In the genomic region with DNA sequence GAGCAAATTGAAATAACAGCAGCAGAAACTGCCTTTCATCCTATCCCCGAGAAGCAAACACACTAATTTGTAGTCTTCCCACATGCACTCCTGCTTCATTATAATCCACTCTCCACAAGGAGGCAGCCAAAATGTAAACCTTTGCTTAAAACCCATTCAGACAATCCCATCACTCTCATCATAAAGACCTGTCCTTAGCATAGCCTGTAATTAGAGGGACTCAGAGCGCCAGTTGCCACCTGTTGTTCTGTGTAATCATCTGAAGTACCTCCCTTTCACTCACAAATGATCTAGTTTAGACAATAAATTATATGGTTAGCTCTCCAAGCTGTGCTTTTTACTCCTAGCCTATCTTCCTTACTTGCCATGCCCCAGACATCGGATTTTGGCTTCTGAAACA, we compare ENCODE assay signal across 21 mouse cellular contexts.
DNase-seq lines count a peak whose midpoint lies in the region; ATAC-seq and TF ChIP-seq lines count a peak whose summit lies in the region.
"Had no signal": no experiment of that assay in that cellular context is flagged by ENCODE, and none has a peak within 500 bp of the region (broad histone marks: within the 10 kb centered on the region; RNA-seq: fewer than 3 reads in every experiment).

No protein-coding gene starts in this region.

- ATAC-seq in forebrain, embryonic 12.5 days (ENCODE audit: low FRiP score): peak; percentile 73; the same call in 1 of the 2 replicates
- no peak; the same call in 1 of the 2 replicates for ATAC-seq in forebrain, embryonic 15.5 days (replicated peaks)
- no peak for ATAC-seq in midbrain, postnatal 0 days (ENCODE audit: low FRiP score)
- no peak for ATAC-seq in midbrain, embryonic 13.5 days
- ATAC-seq in forebrain, postnatal 0 days: peak; percentile 53; the same call in 1 of the 2 replicates
- ATAC-seq: hindbrain, embryonic 16.5 days; Patski had no signal

- no peak overlapping the region for H3K4me3 ChIP-seq in forebrain, embryonic 12.5 days (replicated peaks)
- no peak overlapping the region for H3K4me3 ChIP-seq in forebrain, embryonic 15.5 days
- no peak overlapping the region for H3K4me3 ChIP-seq in midbrain, postnatal 0 days (ENCODE audit: low read depth, low read length)
- no peak overlapping the region for H3K4me3 ChIP-seq in midbrain, embryonic 13.5 days (replicated peaks)
- no peak overlapping the region for H3K4me3 ChIP-seq in forebrain, postnatal 0 days (ENCODE audit: low read depth, low read length)
- H3K4me3 ChIP-seq: heart, embryonic 12.5 days; hindbrain, embryonic 12.5 days had no signal

- no peak overlapping the region for H3K9ac ChIP-seq in forebrain, embryonic 12.5 days
- no peak overlapping the region for H3K9ac ChIP-seq in forebrain, embryonic 15.5 days (replicated peaks)
- H3K9ac ChIP-seq in midbrain, postnatal 0 days (replicated peaks; ENCODE audit: low read length, poor library complexity, severe bottlenecking): no peak overlapping the region
- no peak overlapping the region for H3K9ac ChIP-seq in midbrain, embryonic 13.5 days (replicated peaks)
- no peak overlapping the region for H3K9ac ChIP-seq in forebrain, postnatal 0 days
- H3K9ac ChIP-seq: heart, embryonic 12.5 days; hindbrain, embryonic 12.5 days had no signal

- H3K27ac ChIP-seq in forebrain, embryonic 12.5 days: no peak overlapping the region
- H3K27ac ChIP-seq in forebrain, embryonic 15.5 days (replicated peaks): no peak overlapping the region
- no peak overlapping the region for H3K27ac ChIP-seq in midbrain, postnatal 0 days (ENCODE audit: low read depth, low read length)
- H3K27ac ChIP-seq in midbrain, embryonic 13.5 days: no peak overlapping the region
- no peak overlapping the region for H3K27ac ChIP-seq in forebrain, postnatal 0 days (ENCODE audit: low read depth, low read length)
- H3K27ac ChIP-seq: hindbrain, embryonic 12.5 days had no signal

- intact Hi-C loops in gastrocnemius, postnatal 14 days (cut with DNase I; ENCODE audit: low total_unique reads): no loop called here

- TF ChIP-seq CTCF in midbrain, postnatal 0 days (IDR thresholded peaks at IDR 0.05): peak; percentile 21; the same call in 1 of the 2 replicates
- TF ChIP-seq CTCF in brain, embryonic 14.5 days (IDR thresholded peaks at IDR 0.05; ENCODE audit: borderline replicate concordance, extremely low read depth, insufficient read depth, insufficient read length): no peak
- no peak for TF ChIP-seq CTCF in forebrain, postnatal 0 days (IDR thresholded peaks at IDR 0.05; ENCODE audit: low read depth)

- no peaks in the 10 kb centered on the region for H3K9me3 ChIP-seq in forebrain, embryonic 12.5 days
- no peaks in the 10 kb centered on the region for H3K9me3 ChIP-seq in forebrain, embryonic 15.5 days
- H3K9me3 ChIP-seq in midbrain, postnatal 0 days (ENCODE audit: low read length): no peaks in the 10 kb centered on the region
- no peaks in the 10 kb centered on the region for H3K9me3 ChIP-seq in midbrain, embryonic 13.5 days
- H3K9me3 ChIP-seq in forebrain, postnatal 0 days (ENCODE audit: low read length): no peaks in the 10 kb centered on the region
- H3K9me3 ChIP-seq: heart, embryonic 12.5 days; hindbrain, embryonic 12.5 days had no signal

- WGBS in forebrain, embryonic 12.5 days: 49% methylated on average over 3 of the region's 3 CpGs
- WGBS in forebrain, embryonic 15.5 days: 22% methylated on average over 3 of the region's 3 CpGs
- WGBS in midbrain, postnatal 0 days: 69% methylated on average over 3 of the region's 3 CpGs
- 64% methylated on average over 3 of the region's 3 CpGs for WGBS in midbrain, embryonic 13.5 days
- 23% methylated on average over 3 of the region's 3 CpGs for WGBS in forebrain, postnatal 0 days

- no peak overlapping the region for H3K4me2 ChIP-seq in forebrain, embryonic 12.5 days
- no peak overlapping the region for H3K4me2 ChIP-seq in forebrain, embryonic 15.5 days (replicated peaks)
- no peak overlapping the region for H3K4me2 ChIP-seq in midbrain, postnatal 0 days (ENCODE audit: low read depth, low read length, poor library complexity, severe bottlenecking)
- H3K4me2 ChIP-seq in midbrain, embryonic 13.5 days (replicated peaks): no peak overlapping the region
- no peak overlapping the region for H3K4me2 ChIP-seq in forebrain, postnatal 0 days (ENCODE audit: low read depth)
- H3K4me2 ChIP-seq: heart, embryonic 12.5 days; hindbrain, embryonic 12.5 days had no signal

- TF ChIP-seq POLR2A in brain, embryonic 14.5 days (IDR thresholded peaks at IDR 0.05; ENCODE audit: borderline replicate concordance, extremely low read depth, insufficient read depth, insufficient read length, poor library complexity, severe bottlenecking): no peak

- DNase-seq in midbrain, postnatal 0 days (ENCODE audit: low spot score): no peak
- DNase-seq in brain, embryonic 14.5 days (ENCODE audit: low read depth): peak; percentile 80
- DNase-seq in forebrain, postnatal 0 days: peak; percentile 11
- no peak for DNase-seq in gastrocnemius, postnatal 14 days
- no peak for DNase-seq in gastrocnemius, postnatal 4 days (ENCODE audit: low spot score in 2 of 2)
- DNase-seq: adrenal gland, adult 8-10 months; adrenal gland, postnatal 36 days; cerebellum, adult 11-12 months; cerebellum, adult 9-10 months; cerebellum, postnatal 36 days; gastrocnemius, postnatal 10 days; kidney, adult 11 months; kidney, adult 9 months had no signal

- H3K36me3 ChIP-seq in forebrain, embryonic 12.5 days (replicated peaks): no peaks in the 10 kb centered on the region
- no peaks in the 10 kb centered on the region for H3K36me3 ChIP-seq in forebrain, embryonic 15.5 days
- H3K36me3 ChIP-seq in midbrain, postnatal 0 days (ENCODE audit: insufficient read depth, low read length): no peaks in the 10 kb centered on the region
- no peaks in the 10 kb centered on the region for H3K36me3 ChIP-seq in midbrain, embryonic 13.5 days
- H3K36me3 ChIP-seq in forebrain, postnatal 0 days (ENCODE audit: insufficient read depth): no peaks in the 10 kb centered on the region
- H3K36me3 ChIP-seq: heart, embryonic 12.5 days; hindbrain, embryonic 12.5 days had no signal

- no peaks in the 10 kb centered on the region for H3K4me1 ChIP-seq in forebrain, embryonic 12.5 days
- H3K4me1 ChIP-seq in forebrain, embryonic 15.5 days: no peaks in the 10 kb centered on the region
- no peaks in the 10 kb centered on the region for H3K4me1 ChIP-seq in midbrain, postnatal 0 days (ENCODE audit: insufficient read depth, low read length)
- H3K4me1 ChIP-seq in midbrain, embryonic 13.5 days (replicated peaks): no peaks in the 10 kb centered on the region
- no peaks in the 10 kb centered on the region for H3K4me1 ChIP-seq in forebrain, postnatal 0 days (ENCODE audit: insufficient read depth)
- H3K4me1 ChIP-seq: heart, embryonic 12.5 days; hindbrain, embryonic 12.5 days had no signal

- H3K27me3 ChIP-seq in forebrain, embryonic 12.5 days: no peaks in the 10 kb centered on the region
- no peaks in the 10 kb centered on the region for H3K27me3 ChIP-seq in forebrain, embryonic 15.5 days
- H3K27me3 ChIP-seq in midbrain, postnatal 0 days (ENCODE audit: insufficient read depth, low read length): no peaks in the 10 kb centered on the region
- H3K27me3 ChIP-seq in midbrain, embryonic 13.5 days: no peaks in the 10 kb centered on the region
- no peaks in the 10 kb centered on the region for H3K27me3 ChIP-seq in forebrain, postnatal 0 days (ENCODE audit: insufficient read depth, low read length)
- H3K27me3 ChIP-seq: CH12.LX; heart, embryonic 12.5 days; hindbrain, embryonic 12.5 days; Patski had no signal

Comparison
In these comparisons a context has a peak if more than half of its experiments do, and no peak if none do; other contexts are left out.
1. ATAC-seq: peak in forebrain, embryonic 12.5 days (single experiment) and forebrain, postnatal 0 days (single experiment); none in forebrain, embryonic 15.5 days (single experiment), midbrain, postnatal 0 days (single experiment) and midbrain, embryonic 13.5 days (single experiment).
2. DNase-seq: peak in brain, embryonic 14.5 days (single experiment) and forebrain, postnatal 0 days (single experiment); none in midbrain, postnatal 0 days (single experiment), gastrocnemius, postnatal 14 days (single experiment) and gastrocnemius, postnatal 4 days (0 of 2).